Mouse (Mus musculus): ENCODE measurements at regions not wholly inside any gene's neighbourhood (a gene's known extent, or its start where the extent isn't known, plus 50 kb on each side); places are given as distances from the start of the nearest gene placed in this dataset.

DNA sequence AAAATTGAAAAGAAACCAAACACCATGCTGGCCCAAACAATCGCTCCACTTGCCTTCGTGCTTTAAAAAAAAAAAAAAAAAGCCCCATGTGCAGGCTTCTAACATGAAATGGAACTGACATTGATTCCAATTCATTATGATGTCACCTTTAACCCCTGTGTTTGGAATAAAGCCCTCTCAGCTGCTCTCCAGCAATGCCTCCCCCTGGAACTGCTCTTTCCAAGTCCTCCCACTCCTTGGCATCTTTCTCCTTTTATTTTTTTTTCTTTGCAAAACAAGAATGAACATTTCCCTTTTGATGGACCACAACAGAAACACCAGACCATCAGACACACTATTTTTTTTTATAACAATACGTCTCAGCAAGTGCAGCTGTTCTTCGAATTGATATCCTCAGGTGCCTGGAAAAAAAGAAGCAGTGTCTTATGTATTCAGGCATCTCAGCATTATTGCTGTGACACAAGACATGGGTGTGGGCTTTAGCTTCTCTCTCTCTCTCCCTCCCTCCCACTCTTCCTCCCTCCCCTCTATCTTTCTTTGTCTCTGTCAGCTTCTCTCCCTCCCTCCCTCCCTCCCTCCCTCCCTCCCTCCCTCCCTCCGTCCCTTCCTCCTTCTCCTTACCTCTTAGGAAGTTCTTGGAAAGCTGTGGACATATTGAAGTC, 152.3 kb upstream of the Pitrm1 start:
- DNase-seq (ENCODE audit: low spot score in 2 of 2) = no peak

DNA sequence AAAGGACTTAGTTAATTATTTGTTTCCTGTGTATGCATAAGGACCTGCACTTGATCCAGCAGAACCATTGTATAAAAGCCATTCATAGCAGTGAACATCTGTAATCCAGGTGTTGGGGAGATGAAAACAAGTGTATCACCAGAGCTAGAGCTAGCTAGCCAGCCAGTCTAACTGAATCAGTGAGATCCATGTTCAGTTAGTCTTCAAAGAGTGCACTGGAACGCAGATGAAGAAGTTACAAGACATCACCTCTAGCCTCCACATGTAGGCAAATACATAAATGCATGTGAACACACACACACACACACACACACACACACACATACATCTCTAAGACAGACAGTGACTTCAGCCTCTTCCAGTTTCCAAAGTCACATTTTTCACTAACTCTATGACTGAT, 150.3 kb upstream of the Pitrm1 start:
- DNase-seq (ENCODE audit: low spot score in 2 of 2) = no peak

DNA sequence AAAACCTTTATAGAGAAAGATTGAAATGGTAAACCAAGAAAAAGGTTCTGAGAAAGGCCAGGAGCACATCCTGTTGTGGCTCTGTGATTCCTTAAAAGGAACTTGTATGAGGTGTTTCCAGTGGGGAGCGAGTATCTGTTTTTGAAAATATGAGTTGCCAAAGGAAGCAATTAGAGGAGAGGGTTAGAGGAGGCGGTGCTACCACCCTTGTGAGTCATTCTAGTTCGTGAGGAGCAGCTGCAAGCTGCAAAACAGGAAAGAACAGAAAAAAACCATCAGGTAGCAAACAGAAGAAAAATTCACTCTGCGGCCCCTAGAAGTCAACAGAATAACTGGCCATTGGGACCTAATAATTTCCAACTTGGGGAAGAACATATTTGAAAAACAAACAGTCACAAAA, 116.1 kb upstream of the Pitrm1 start:
- DNase-seq (ENCODE audit: low spot score in 2 of 2) = no peak

GRCm38 (mm10) chr13:6446976-6447375, 101.0 kb upstream of the Pitrm1 start:
- DNase-seq (ENCODE audit: low spot score in 2 of 2) = no peak

DNA sequence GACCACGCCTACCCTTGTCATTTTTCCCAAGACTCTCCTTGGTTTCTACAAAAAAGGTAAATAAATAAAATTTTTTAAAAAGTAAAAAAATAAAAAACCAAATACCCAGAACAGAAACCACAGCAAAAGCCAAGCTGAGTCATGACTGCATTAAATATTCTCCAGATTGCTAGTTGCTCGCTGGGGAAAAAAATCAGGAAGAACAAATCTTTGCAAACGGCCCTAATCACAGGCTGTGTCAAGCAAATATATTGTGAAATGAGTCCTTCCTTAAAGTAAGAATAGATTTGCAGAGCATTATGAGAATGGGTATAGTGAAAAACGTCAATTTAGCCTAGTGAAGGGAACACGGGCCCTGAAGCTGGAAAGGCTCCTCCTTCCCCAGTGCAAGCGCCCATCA, 86.6 kb upstream of the Pitrm1 start:
- DNase-seq (ENCODE audit: low spot score in 2 of 2) = no peak

DNA sequence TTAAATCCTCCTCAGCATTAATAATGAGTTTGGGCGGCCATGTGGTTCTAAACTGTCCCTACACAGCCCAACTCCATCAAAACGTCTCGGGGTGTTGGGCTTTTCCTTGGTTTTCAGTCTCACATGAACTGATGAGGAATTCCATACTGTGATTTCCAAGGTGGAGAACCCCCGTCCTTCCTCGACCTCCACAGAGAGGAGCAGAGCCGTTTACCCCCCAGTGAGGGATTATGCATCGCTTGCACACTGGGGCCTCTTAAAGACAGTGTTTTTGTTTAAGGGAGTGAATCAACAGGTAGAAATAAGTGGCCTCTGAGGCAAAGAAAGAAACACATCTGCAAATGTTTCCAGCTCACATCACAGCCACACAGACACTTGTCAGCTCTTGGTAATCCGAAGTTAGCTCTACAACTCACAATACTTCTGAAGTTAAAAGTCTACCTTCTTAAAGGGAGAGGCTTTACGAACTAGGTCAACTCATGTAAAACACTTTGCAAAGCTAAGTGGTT, 82.0 kb upstream of the Pitrm1 start:
- DNase-seq (ENCODE audit: low spot score in 2 of 2) = no peak

- DNase-seq (ENCODE audit: low spot score in 2 of 2) = peak in 1 of 2 experiments; percentile 52
Observed at GRCm38 (mm10) chr13:6469446-6470227, 78.3 kb upstream of the Pitrm1 start.

GRCm38 (mm10) chr13:6470286-6471103, 77.5 kb upstream of the Pitrm1 start:
- DNase-seq (ENCODE audit: low spot score in 2 of 2) = no peak

- peak; percentile 42 to 61 for DNase-seq (ENCODE audit: low spot score in 2 of 2)
Observed at GRCm38 (mm10) chr13:6471643-6472042, 76.3 kb upstream of the Pitrm1 start.

- no peak for DNase-seq (ENCODE audit: low spot score in 2 of 2)
Observed at GRCm38 (mm10) chr13:6473401-6474190, 74.4 kb upstream of the Pitrm1 start.

DNA sequence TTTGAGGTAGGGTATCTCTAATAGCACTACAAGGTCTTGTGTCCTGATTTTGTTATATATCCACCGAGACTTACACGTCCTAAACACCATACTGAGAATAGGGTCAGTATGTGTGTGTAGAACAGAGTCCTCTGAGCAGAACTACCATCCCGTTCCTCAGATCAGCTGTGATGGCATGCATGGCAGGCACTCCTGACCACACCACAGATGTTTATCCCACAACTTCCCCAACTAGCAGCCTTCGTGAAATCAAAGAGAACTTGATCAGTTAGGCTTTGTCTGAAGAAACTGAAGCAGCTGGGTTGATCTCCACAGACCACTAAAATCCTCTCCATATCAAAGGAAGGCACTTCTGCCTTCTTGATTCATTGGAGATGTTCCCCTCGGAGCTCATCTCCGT, 68.3 kb upstream of the Pitrm1 start:
- no peak for DNase-seq (ENCODE audit: low spot score in 2 of 2)

DNA sequence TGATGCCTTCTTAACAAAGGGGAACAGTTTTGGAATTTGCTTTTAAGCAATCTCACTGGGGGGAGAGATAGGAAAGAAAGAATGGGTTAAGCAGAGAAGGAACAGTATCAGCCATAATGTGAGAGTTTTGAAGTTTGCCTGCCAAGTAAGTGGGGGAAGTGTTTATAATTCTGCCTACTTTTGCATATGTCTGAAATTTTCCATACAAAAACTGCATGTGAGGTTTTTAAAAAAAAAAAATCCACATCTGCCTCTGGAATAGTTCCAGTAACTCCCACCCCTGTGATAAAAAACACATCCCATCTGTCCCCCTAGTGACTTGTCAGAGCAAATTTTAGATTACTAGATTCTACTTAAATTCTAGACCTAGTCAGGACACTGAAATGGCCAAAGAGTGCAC, 63.5 kb upstream of the Pitrm1 start:
- DNase-seq (ENCODE audit: low spot score in 2 of 2) = no peak

DNA sequence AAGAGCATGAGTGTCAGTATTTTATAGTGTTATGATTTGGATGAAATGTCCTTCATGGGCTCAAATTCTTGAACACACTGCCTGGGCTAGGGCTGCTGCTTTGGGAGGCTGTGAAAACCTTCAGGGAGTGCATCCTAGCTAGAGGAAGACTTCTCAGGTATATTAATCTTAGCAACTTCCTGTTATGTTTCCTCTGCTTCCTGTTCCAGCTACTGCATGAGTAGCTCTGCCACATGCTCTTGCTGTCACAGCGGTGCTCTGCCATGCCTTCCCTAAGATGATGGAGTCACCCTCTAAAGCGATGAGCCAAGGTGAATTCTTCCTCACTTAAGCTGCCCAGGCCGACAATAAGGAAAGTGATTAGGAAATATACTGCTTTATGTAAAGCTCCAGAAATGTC, 60.1 kb upstream of the Pitrm1 start:
- DNase-seq (ENCODE audit: low spot score in 2 of 2) = no peak

DNA sequence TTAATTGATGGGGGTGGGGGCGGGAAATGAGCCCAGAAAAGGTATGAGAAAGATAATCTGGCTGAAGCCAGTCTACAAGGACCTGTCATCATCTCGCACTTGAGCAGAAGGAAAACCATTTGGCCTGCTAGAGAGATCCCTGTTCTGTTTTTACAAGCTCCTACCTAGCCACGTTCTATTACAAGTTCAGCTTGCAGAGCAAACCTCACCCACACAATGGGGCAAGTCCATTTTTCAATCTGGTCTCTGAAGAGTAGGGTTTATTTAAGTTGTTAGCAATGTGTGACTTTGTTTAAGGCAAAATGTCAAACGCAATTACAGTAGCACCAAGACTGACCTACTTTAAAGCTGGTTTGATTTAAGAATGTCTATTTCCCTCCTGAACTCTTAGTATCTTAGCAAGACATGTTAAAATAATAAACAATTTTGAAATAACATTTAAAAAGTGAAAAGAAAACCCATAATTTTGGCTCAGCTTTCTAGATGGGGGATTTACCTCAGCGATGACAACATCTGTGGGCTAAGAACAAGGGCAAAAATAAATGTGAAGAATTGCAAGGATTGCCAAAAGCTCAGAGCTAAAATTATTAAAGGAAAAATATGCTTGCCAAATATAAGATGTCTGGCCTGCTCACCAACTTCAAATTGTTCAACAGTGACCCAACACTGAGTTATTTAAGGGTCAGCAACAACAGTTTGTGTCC, 54.9 kb upstream of the Pitrm1 start:
- DNase-seq (ENCODE audit: low spot score in 2 of 2) = no peak
